ENCODE assay signal across 9 mouse cellular contexts in genomic region chr15:102393584-102394014, GRCm38 (mm10). TPM values are rescaled to one million over a fixed set of nuclear protein-coding genes. Genes with fewer than 3 reads are reported as not detected.
DNase-seq lines count a peak whose midpoint lies in the region; ATAC-seq and TF ChIP-seq lines count a peak whose summit lies in the region.
"Had no signal": no experiment of that assay in that cellular context is flagged by ENCODE, and none has a peak within 500 bp of the region (broad histone marks: within the 10 kb centered on the region; RNA-seq: fewer than 3 reads in every experiment).

No protein-coding gene starts in this region.

- H3K4me1 ChIP-seq in liver, adult 2 months (ENCODE audit: control insufficient read depth, insufficient read depth, low read length), result peaks cover 18% of the 10 kb centered on the region
- peaks cover 16% of the 10 kb centered on the region for H3K4me1 ChIP-seq in limb, embryonic 15.5 days
- H3K4me1 ChIP-seq: neural tube, embryonic 15.5 days had no signal

- no peaks in the 10 kb centered on the region for H3K27me3 ChIP-seq in liver, adult 2 months (ENCODE audit: control insufficient read depth, insufficient read depth, low read length)
- no peaks in the 10 kb centered on the region for H3K27me3 ChIP-seq in limb, embryonic 15.5 days
- no peaks in the 10 kb centered on the region for H3K27me3 ChIP-seq in splenic B cell, adult 2 months (ENCODE audit: control insufficient read depth, insufficient read depth, low read length, poor library complexity, severe bottlenecking)
- H3K27me3 ChIP-seq: neural tube, embryonic 15.5 days had no signal

- ATAC-seq in limb, embryonic 15.5 days (ENCODE audit: insufficient number of reproducible peaks, low FRiP score, low TSS enrichment, low read depth), result no peak

- H3K4me2 ChIP-seq in limb, embryonic 15.5 days, result no peak overlapping the region
- H3K4me2 ChIP-seq: neural tube, embryonic 15.5 days had no signal

- TF ChIP-seq POLR2A in liver, adult 2 months (IDR thresholded peaks at IDR 0.05; ENCODE audit: extremely low read depth, insufficient read depth, low read length), result no peak

- no peak overlapping the region for H3K4me3 ChIP-seq in liver, adult 2 months (ENCODE audit: insufficient read depth, low read depth, low read length)
- H3K4me3 ChIP-seq in limb, embryonic 15.5 days, result no peak overlapping the region
- H3K4me3 ChIP-seq: neural tube, embryonic 15.5 days had no signal

- no peaks in the 10 kb centered on the region for H3K9me3 ChIP-seq in limb, embryonic 15.5 days
- H3K9me3 ChIP-seq: neural tube, embryonic 15.5 days had no signal

- TF ChIP-seq CTCF in liver, adult 2 months (IDR thresholded peaks at IDR 0.05; ENCODE audit: low read depth, low read length), result no peak

- H3K79me2 ChIP-seq in liver, adult 2 months (ENCODE audit: control insufficient read depth, insufficient read depth, low read length), result no peaks in the 10 kb centered on the region

- H3K9ac ChIP-seq in liver, adult 2 months (ENCODE audit: low read depth, low read length), result no peak overlapping the region
- no peak overlapping the region for H3K9ac ChIP-seq in limb, embryonic 15.5 days
- H3K9ac ChIP-seq: neural tube, embryonic 15.5 days had no signal

- DNase-seq in liver, adult 2 months (ENCODE audit: extremely low read depth, low read depth, low spot score), result peak; percentile 33
- no peak for DNase-seq in liver
- peak; percentile 37 for DNase-seq in embryo, embryonic 11 days
- DNase-seq in splenic B cell, adult 2 months (ENCODE audit: low read depth, low spot score), result peak; percentile 55
- DNase-seq in thymus, postnatal 10 days (ENCODE audit: low spot score in 2 of 2), result no peak
- DNase-seq in layer of hippocampus, adult 18-20 months (ENCODE audit: low spot score in 2 of 2), result no peak
- no peak for DNase-seq in layer of hippocampus, adult 9-11 months

- no peaks in the 10 kb centered on the region for H3K36me3 ChIP-seq in liver, adult 2 months (ENCODE audit: control insufficient read depth, insufficient read depth, low read length)
- H3K36me3 ChIP-seq in limb, embryonic 15.5 days, result no peaks in the 10 kb centered on the region
- H3K36me3 ChIP-seq in splenic B cell, adult 2 months (ENCODE audit: control insufficient read depth, insufficient read depth, low read length, poor library complexity, severe bottlenecking), result no peaks in the 10 kb centered on the region
- H3K36me3 ChIP-seq: neural tube, embryonic 15.5 days had no signal

- H3K27ac ChIP-seq in liver, adult 2 months (replicated peaks; ENCODE audit: insufficient read depth, low read depth, low read length), result peak overlapping the region; percentile 43
- H3K27ac ChIP-seq in limb, embryonic 15.5 days, result peak overlapping the region; percentile 43
- H3K27ac ChIP-seq: neural tube, embryonic 15.5 days had no signal

RNA-seq across cellular contexts. Expression of gene Sp1, which starts 12.3 kb away (rescaled TPM):
- 16.7 and 18.2 TPM in 2 replicates for total RNA-seq in liver, adult 2 months (2014; rRNA removed)
- 7.3 and 7.6 TPM in 2 replicates for polyA plus RNA-seq in liver, adult 2 months (2012; rRNA removed)
- 9.3 and 11.1 TPM in 2 replicates for polyA plus RNA-seq in limb, embryonic 15.5 days (2015; fragmentation: Nextera tagmentation; extraction: Ambion mirVana)
- 10 to 100 TPM; 25.7 to 26.3 TPM for total RNA-seq in layer of hippocampus, adult 18-20 months (2021)

RNA-seq across cellular contexts. Expression of gene Sp7, which starts 26.6 kb away (rescaled TPM):
- total RNA-seq in liver, adult 2 months (2014; rRNA removed), result not detected in 2 replicates
- not detected in 2 replicates for polyA plus RNA-seq in liver, adult 2 months (2012; rRNA removed)
- 12.6 and 18.1 TPM in 2 replicates for polyA plus RNA-seq in limb, embryonic 15.5 days (2015; fragmentation: Nextera tagmentation; extraction: Ambion mirVana)
- total RNA-seq in layer of hippocampus, adult 18-20 months (2021), result under 1 TPM; 0.41 to 0.45 TPM

RNA-seq across cellular contexts. Expression of gene Aaas, which starts 43.0 kb away (rescaled TPM):
- total RNA-seq in liver, adult 2 months (2014; rRNA removed), result 4.0 and 8.3 TPM in 2 replicates
- polyA plus RNA-seq in liver, adult 2 months (2012; rRNA removed), result 18.9 and 24.0 TPM in 2 replicates
- 61.3 and 62.0 TPM in 2 replicates for polyA plus RNA-seq in limb, embryonic 15.5 days (2015; fragmentation: Nextera tagmentation; extraction: Ambion mirVana)
- total RNA-seq in layer of hippocampus, adult 18-20 months (2021), result 10 to 100 TPM; 19.2 to 23.6 TPM

RNA-seq across cellular contexts. Expression of gene Amhr2, which starts 51.6 kb away (rescaled TPM):
- 0.07 and 0.09 TPM in 2 replicates for total RNA-seq in liver, adult 2 months (2014; rRNA removed)
- polyA plus RNA-seq in liver, adult 2 months (2012; rRNA removed), result 0.40 and 0.49 TPM in 2 replicates
- polyA plus RNA-seq in limb, embryonic 15.5 days (2015; fragmentation: Nextera tagmentation; extraction: Ambion mirVana), result 1.0 and 2.6 TPM in 2 replicates
- 1 to 10 TPM; 1.0 to 1.8 TPM for total RNA-seq in layer of hippocampus, adult 18-20 months (2021)

Comparison
In these comparisons a context has a peak if more than half of its experiments do, and no peak if none do; other contexts are left out.
1. DNase-seq: peak in liver, adult 2 months (single experiment), embryo, embryonic 11 days (single experiment) and splenic B cell, adult 2 months (single experiment); none in liver (single experiment), thymus, postnatal 10 days (0 of 2), layer of hippocampus, adult 18-20 months (0 of 2) and layer of hippocampus, adult 9-11 months (single experiment).